Mouse (Mus musculus): ENCODE results near the gene Olfr259.

Gene Olfr259

DNA sequence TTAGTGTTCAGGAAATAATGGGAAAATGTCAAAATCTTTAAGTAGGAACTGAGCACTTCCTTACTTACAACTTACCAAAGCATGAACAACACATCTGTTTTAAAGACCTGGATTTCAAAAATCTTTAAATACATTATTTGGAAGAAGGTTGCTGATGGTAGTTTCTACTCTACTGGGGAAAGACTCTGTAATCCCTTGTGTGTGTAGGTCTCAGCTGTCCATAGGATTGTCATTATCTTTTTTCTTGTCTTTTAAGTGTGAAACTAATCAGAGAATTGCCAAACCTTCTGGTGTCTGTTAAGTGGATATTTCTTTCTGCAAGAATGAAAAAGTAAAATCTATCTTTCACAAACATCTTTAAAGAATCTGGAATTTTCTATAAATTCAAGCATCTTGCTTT is at the start of gene Olfr259:
Gene Olfr259 (minus strand): TSS at position 101 of the 400 bp plus-strand sequence.
- CTCF ChIA-PET: no interaction called here

DNA sequence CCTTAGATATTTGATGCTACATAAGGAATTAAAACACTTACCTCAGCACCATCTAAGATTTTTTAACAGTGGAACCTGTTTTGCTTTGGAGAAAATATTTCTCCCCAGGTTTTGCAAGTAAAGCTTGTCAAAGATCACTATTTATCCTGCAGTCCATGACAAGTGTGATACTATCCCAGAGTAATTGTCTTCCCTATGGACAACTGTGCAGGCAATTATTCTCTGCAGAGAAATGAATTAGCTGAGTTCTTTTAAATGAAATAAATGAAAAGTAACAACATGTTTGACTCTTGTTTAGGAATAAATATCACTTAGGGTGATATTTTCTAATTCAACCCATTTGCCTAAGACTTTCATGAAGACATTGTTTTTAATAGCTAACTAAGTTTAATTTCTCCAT is 38.2 kb upstream of the Olfr259 start, which contains the start of gene Olfr1111:
Gene Olfr1111 (minus strand): TSS at position 101 of the 400 bp plus-strand sequence.
- CTCF ChIA-PET: no interaction called here

DNA sequence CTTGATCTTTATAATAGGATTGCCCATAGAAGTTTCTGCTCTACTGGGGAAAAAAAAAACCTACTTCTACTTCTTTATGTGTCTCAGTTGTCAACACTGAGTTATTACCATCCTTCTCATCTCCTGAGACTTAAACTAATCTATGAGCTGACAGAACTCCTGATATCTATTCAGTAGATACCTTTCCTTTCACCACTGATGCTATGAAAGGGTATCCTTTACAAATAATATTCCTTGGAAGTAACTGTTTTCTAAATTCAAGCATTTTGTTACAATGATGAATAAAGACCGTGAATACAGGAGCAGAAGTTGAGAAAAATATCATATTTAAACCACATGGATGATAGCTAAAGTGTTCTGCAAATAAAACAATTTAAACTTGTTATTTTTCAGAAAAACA is 25.8 kb upstream of the Olfr259 start, which contains the start of gene Olfr1110:
Gene Olfr1110 (minus strand): TSS at position 101 of the 400 bp plus-strand sequence.
- CTCF ChIA-PET: no interaction called here

DNA sequence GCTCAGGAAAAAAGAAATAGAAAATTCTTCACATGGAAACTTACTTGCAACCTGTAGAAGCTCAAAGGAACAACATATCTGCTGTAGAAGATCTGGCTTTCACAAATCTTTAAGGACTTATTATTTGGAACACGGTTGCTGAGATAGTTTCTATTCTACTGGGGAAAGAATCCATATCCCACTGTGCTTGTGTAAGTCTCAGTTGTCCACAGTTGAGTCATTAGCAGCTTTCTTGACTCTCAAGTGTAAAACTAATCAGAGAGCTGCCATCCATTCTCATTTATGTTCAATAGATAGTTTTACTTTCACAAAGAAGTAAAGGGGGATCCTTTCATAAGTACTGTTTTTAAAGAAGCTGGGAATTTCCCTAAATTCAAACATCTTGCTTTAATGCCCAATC is 18.5 kb downstream of the Olfr259 start, which contains the start of gene Olfr1109:
Gene Olfr1109 (minus strand): TSS at position 101 of the 400 bp plus-strand sequence.
- CTCF ChIA-PET: no interaction called here

DNA sequence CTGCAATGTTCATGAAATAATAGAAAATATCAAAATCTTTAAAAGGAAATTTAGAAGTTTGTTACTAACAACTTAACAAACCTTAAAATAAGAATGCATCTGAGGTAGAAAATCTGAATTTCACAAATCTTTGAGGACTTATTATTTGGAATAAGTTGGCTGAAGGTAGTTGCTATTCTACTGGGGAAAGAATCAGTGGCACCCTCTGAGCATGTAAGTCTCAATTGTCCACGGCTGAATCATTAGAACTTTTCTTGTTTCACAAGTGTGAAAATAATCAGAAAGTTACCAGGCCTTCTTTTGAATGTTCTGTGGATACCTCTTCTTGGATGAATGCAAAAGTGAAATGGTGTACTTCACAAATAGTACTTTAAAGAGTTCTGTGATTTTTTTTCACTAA is 38.6 kb downstream of the Olfr259 start, which contains the start of gene Olfr1107:
Gene Olfr1107 (minus strand): TSS at position 101 of the 400 bp plus-strand sequence.
- CTCF ChIA-PET: no interaction called here

Data from spleen, embryonic (tissue).